Mouse (Mus musculus) liver (tissue): ENCODE data around the gene Pabpn1l.
"Not testable (repeated sequence)": the region's sequence is repeated elsewhere in the genome, so short reads cannot be mapped to it uniquely, and the experiment has no call there.

Experiments used
- DNase-seq: peaks from one replicate; pipeline ENCODE4 v3.0.0-alpha.2; 2020; ENCODE audit warnings: mixed read lengths

The Pabpn1l gene

GRCm38 (mm10) chr8:122574667-122575251 lies 47.8 kb downstream of the Pabpn1l start:
- DNase-seq, result peak; percentile 58

GRCm38 (mm10) chr8:122574264-122574663 lies 48.3 kb downstream of the Pabpn1l start:
- no peak for DNase-seq

GRCm38 (mm10) chr8:122573577-122573976 lies 49.0 kb downstream of the Pabpn1l start:
- DNase-seq, result peak; percentile 29

DNA sequence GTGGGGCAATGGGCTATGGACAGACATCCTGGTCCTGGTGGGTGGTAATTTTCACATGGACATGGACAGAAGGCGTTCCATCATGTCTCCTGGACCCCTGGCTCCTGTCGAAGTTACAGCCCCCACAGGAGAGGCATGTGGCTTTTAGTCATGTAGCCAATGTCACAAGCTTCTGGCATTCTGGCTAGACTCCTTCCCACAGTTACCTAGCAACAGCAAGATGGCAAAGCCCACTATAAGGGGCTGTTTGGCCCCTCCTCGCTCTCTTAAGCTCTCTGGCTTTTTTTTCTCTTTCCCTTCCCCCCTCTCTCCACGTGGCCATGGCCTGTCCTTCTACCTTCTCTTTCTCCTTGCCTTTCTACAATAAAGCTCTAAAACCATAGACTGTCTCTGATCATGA lies 49.4 kb downstream of the Pabpn1l start:
- not testable (repeated sequence) for DNase-seq

DNA sequence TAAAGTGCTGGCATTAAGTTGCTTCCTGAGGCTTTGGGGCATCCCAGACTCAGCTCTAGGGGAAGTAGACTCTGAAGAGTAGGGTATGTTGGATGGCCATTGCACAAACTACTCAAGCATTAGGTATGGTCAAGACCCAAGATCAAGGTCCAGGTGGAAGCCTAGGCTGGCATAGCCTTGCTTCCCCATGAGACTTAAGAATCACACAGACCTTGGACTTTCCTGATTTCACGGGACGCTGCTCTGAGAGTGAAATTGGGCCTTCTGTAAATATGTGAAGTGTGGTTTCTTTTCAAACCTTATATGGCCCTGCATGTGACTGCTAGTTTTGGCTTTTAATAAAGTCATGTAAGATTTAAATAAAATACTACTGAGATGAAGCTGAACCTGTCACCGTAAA lies 49.8 kb downstream of the Pabpn1l start:
- DNase-seq, result no peak

- no peak for DNase-seq
Measured at GRCm38 (mm10) chr8:122571750-122572267, 50.7 kb downstream of the Pabpn1l start.

DNA sequence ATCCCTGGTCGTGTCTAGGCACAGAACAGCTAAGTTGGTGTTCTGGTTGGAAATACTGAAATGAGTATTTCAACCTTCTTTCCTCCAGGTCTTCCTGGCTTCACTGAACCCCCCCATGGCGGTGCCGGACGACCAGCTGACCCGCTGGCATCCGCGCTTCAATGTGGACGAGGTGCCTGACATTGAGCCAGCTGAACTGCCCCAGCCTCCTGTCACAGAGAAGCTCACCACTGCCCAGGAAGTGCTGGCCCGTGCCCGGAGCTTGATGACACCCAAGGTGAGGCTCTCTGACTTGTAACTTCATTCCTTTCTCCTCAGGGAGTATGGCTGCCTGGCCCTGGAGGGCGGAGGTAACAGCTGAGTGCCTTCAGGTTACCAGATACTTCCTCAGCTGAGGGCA lies 51.4 kb downstream of the Pabpn1l start:
- no peak for DNase-seq

DNA sequence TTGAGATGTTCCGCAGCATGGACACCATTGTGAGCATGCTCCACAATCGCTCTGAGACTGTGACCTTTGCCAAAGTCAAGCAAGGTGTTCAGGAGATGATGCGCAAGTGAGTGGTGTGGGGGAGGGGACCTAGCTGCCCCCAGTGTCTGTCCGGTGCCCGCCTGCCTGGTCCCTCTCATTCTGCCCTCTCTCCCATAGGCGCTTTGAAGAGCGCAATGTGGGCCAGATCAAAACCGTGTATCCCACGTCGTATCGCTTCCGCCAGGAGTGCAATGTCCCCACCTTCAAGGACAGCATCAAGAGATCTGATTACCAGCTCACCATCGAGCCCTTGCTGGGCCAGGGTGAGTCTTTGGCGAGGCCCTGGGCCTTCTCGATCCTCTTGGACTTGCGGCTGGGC lies 52.5 kb downstream of the Pabpn1l start:
- no peak for DNase-seq
